Mouse (Mus musculus): ENCODE measurements around the gene Mbd5.
"Not testable (repeated sequence)": the region's sequence is repeated elsewhere in the genome, so short reads cannot be mapped to it uniquely, and the experiment has no call there.

The Mbd5 gene

GRCm38 (mm10) chr2:49160232-49160947 lies 211.1 kb downstream of the Mbd5 start:
- DNase-seq (ENCODE audit: low read depth, low spot score): no peak

GRCm38 (mm10) chr2:49169766-49170165 lies 220.5 kb downstream of the Mbd5 start:
- no peak for DNase-seq (ENCODE audit: low read depth, low spot score)

GRCm38 (mm10) chr2:49177015-49177414 lies 227.7 kb downstream of the Mbd5 start:
- DNase-seq (ENCODE audit: low read depth, low spot score): no peak

- no peak for DNase-seq (ENCODE audit: low read depth, low spot score)
These were observed 241.7 kb downstream of the Mbd5 start for GRCm38 (mm10) chr2:49190984-49191383.

GRCm38 (mm10) chr2:49191695-49192094 lies 242.4 kb downstream of the Mbd5 start:
- no peak for DNase-seq (ENCODE audit: low read depth, low spot score)

- DNase-seq (ENCODE audit: low read depth, low spot score): no peak
These were observed 254.8 kb downstream of the Mbd5 start for GRCm38 (mm10) chr2:49204081-49204480.

- not testable (repeated sequence) for DNase-seq (ENCODE audit: low read depth, low spot score)
These were observed 256.4 kb downstream of the Mbd5 start for GRCm38 (mm10) chr2:49205692-49206091.

GRCm38 (mm10) chr2:49209349-49209748 lies 260.0 kb downstream of the Mbd5 start:
- peak; percentile 14 for DNase-seq (ENCODE audit: low read depth, low spot score)

GRCm38 (mm10) chr2:49210408-49210807 lies 261.1 kb downstream of the Mbd5 start:
- no peak for DNase-seq (ENCODE audit: low read depth, low spot score)

- DNase-seq (ENCODE audit: low read depth, low spot score): no peak
These were observed 280.4 kb downstream of the Mbd5 start for GRCm38 (mm10) chr2:49229725-49230124.

- DNase-seq (ENCODE audit: low read depth, low spot score): no peak
These were observed 284.8 kb downstream of the Mbd5 start for GRCm38 (mm10) chr2:49234064-49234463.

- DNase-seq (ENCODE audit: low read depth, low spot score): no peak
These were observed 292.4 kb downstream of the Mbd5 start for GRCm38 (mm10) chr2:49241715-49242114.

GRCm38 (mm10) chr2:49264092-49264491 lies 314.8 kb downstream of the Mbd5 start:
- no peak for DNase-seq (ENCODE audit: low read depth, low spot score)

- no peak for DNase-seq (ENCODE audit: low read depth, low spot score)
These were observed 323.1 kb downstream of the Mbd5 start for GRCm38 (mm10) chr2:49272295-49272967.

GRCm38 (mm10) chr2:49276017-49276722 lies 326.9 kb downstream of the Mbd5 start:
- no peak for DNase-seq (ENCODE audit: low read depth, low spot score)

- no peak for DNase-seq (ENCODE audit: low read depth, low spot score)
These were observed 331.2 kb downstream of the Mbd5 start for GRCm38 (mm10) chr2:49280496-49280895.

GRCm38 (mm10) chr2:49283583-49283982 lies 334.3 kb downstream of the Mbd5 start:
- DNase-seq (ENCODE audit: low read depth, low spot score): no peak

- no peak for DNase-seq (ENCODE audit: low read depth, low spot score)
These were observed 337.7 kb downstream of the Mbd5 start for GRCm38 (mm10) chr2:49286965-49287364.

- no peak for DNase-seq (ENCODE audit: low read depth, low spot score)
These were observed 342.4 kb downstream of the Mbd5 start for GRCm38 (mm10) chr2:49291709-49292108.

GRCm38 (mm10) chr2:49312629-49313447 lies 363.5 kb downstream of the Mbd5 start:
- DNase-seq (ENCODE audit: low read depth, low spot score): peak; percentile 46

- DNase-seq (ENCODE audit: low read depth, low spot score): no peak
These were observed 384.3 kb downstream of the Mbd5 start for GRCm38 (mm10) chr2:49333594-49333993.

- no peak for DNase-seq (ENCODE audit: low read depth, low spot score)
These were observed 386.0 kb downstream of the Mbd5 start for GRCm38 (mm10) chr2:49335267-49335666.
